Mouse (Mus musculus): ENCODE measurements around the gene Slc25a47.

The Slc25a47 gene

DNA sequence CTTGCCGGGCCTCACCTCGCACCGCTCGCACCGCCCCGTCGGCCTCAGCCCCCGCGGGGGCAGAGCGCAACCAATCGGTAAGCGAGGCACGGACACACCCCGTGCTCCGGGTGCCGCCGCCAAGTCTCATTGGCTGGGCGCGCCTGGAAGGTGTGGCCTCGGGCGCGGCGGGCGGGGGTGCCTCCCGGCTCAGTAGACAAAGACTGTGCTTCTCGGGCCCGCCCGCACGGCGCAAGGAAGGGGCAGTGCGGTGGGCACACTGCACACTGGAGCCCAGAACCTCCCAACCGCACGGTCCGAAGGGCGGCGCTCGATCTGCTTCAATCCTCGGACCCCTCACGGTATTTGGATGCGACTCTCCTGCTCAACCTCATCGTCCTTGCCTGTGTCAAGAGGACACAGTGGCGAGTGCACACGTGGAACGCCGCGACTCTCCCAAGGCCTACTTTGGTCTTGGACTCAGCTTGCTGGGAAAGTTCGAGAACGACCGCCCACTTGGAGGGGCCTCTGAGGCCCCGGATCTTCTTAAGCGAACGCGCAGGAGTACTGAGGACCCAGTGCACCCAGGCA is at the start of gene Slc25a47, which contains the start of gene Slc25a29:
Slc25a47 (plus strand) TSS at position 207 of the 570 bp plus-strand sequence.
Slc25a29 (minus strand) TSS at position 44 of the 570 bp plus-strand sequence.
- peak; percentile 93 to 95 for DNase-seq

DNA sequence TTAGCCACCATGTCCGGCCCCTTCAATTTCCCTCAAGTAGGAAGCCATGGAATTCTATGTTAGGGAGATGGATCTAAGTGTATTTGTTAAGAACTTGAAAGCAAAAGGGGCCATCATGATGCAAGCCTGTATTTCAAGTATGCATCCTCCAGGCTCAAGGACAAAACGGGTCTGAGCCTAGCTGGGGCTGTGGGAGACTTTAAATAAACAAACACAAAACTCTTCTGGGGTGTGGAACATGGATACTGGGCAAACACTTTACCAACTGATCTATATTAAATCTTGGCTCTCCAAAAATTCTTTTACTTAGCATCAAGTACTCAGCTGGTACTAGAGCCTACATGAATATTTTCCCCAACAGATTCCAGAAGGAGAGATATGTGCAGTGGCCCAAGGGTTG is 48.5 kb upstream of the Slc25a47 start:
- no peak for DNase-seq

DNA sequence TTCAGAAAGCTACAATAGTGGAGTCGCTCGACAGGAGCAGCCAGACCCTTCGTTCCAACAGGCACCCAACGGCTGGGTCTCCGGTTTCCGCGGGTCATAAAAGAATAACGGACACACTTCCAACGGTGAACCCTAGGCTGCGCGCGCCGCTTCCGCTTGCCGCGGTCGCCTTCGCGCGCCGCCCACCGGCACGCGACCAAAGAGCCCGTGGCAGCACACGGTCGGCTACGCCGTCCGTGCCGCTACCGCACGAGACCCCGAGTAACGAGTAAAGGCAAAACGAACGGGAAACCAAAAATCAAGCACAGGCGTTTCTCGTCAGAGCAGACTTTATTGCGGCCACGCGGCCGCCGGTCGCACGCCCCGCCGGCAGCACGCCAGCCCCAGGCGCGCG is 43.7 kb upstream of the Slc25a47 start:
- DNase-seq: peak; percentile 83 to 88

DNA sequence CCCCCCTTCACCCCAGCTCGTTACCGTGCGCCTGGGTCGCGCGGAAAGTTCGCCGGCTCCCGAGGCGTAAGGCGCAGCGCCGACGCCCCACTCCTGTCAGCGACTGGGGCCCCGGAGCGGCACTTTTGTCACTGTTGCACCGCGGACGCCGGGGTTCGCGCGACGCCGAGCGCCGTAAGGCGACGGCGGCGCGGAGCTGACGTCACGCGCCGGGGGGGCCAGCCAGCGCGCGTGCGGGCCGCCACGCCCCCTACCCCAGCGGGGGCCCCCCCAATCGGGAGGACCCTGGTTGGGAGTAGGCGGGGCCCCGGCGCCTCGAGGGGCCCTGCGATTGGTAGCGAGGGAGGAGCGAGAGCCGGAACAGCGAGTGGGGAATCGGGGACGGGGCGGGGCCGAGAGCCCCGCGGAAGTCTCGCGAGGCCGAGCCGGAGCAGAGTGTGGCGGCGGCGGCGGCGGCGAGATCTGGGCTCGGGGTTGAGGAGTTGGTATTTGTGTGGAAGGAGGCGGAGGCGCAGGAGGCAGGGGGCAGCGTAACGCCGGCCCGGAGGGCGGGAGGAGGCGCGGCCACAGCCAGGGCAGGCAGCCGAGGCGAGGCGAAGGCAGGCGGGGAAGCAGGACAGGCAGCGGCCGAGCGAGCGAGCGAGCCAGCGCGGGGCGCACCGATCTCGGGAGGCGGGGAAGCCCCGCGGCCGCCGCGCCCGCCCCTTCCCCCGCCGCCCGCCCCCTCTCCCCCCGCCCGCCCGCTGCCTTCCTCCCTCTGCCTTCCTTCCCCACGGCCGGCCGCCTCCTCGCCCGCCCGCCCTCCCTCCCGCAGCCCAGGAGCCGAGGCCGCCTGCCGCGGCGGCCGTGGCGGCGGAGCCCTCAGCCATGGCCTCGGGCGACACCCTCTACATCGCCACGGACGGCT is 43.0 kb upstream of the Slc25a47 start, which contains the start of gene Yy1:
Yy1 (plus strand) TSS at position 428 of the 907 bp plus-strand sequence.
- peak; percentile 98 to 100 for DNase-seq

DNA sequence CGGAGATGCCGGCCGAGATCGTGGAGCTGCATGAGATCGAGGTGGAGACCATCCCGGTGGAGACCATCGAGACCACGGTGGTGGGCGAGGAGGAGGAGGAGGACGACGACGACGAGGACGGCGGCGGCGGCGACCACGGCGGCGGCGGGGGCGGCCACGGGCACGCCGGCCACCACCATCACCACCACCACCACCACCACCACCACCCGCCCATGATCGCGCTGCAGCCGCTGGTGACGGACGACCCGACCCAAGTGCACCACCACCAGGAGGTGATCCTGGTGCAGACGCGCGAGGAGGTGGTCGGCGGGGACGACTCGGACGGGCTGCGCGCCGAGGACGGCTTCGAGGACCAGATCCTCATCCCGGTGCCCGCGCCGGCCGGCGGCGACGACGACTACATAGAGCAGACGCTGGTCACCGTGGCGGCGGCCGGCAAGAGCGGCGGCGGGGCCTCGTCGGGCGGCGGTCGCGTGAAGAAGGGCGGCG is 42.3 kb upstream of the Slc25a47 start:
- DNase-seq: peak; percentile 43 to 72

DNA sequence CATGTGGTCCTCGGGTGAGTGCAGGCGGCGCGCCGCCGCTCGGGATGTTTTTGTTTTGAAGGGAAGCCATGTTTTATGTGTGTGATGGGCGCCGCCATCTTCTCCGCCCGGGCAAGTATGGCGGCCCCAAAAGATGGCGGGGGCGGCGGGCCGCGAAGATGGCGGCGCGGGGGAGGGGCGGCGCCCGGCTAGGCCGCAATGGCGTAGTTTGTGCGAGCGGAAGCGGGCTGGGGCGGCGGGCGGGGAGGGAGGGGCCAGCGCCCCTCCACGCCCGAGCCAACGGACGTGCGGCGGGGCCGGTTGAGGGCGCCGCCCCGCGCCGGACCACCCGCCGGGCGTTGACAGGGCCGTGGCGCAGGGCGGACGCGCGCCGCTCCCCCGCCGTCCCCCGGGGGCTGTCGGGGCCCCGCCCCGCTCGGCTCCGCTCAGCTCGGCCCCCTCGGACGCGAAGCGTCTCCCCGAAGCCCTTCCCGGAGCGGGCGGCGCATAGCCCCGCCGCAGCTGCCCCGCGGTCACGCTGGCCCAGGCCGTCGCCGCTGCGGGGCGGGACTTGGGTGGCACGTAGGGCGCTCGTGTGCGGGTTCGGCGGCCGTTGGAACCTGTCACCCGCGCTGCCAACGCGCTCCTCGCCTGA is 41.7 kb upstream of the Slc25a47 start:
- peak; percentile 83 to 88 for DNase-seq

DNA sequence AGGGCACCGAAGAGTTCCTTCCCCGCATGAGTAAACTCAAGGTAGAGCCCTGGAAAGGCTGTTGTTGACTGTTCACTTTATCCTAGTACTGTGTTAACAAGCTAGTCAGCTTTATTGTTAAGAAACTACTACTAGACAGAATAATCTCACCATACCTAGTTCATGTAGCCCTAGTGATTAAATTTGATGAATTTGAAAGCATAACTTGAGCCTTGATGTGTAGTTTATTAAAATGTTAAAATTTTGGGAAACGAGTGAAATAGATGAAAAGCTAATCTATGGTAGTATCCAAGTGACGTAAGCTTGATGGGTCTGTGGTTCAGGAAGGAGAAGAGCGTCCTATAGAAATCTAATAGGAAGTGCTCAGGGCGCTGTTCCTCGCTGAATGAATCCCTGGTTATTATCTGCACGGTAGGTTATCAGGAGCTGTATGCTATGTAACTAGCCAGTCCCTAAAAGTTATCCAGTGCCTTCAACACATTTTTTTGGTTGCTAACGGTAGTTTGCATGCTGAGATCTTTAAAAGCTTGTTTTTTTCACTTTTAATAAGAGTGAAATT is 40.8 kb upstream of the Slc25a47 start:
- DNase-seq: no peak

DNA sequence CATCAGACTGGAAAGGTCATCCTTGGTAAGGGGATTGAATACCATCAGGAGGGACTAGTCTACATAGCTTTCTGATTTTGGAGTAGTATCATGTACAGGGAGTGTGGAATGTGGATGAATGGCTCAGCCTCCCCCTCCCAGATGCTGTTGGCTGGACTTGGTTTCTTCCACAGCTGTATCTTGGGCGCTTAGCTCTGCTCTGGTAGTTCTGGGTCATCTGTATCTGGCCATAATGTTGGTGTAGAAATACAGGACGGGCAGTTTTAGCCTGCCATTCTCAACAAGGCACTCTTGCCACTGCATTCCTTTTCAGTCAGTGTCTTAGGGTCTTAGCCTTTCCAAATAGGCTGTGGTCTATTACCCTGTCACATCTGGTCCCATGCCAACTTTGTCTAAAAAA is 34.2 kb upstream of the Slc25a47 start:
- no peak for DNase-seq

DNA sequence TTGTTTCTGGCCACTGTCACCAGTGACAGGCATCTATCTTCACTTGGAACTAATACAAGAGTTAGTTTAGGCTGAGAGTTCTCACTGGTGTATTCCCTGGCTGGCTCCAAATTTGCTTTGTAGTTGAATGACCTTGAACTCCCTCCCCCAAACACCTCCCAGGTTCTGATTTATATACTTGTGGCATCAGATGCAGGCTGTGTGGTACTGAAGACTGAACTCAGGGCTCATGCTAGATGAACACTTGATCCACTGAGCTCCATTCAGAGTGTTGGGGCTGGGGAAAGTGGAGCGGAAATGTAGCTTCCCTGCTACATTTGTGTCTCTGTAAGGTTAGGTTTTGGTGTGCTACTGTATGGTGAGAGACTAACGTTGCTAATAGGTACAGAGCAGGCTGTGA is 31.5 kb upstream of the Slc25a47 start:
- no peak for DNase-seq

DNA sequence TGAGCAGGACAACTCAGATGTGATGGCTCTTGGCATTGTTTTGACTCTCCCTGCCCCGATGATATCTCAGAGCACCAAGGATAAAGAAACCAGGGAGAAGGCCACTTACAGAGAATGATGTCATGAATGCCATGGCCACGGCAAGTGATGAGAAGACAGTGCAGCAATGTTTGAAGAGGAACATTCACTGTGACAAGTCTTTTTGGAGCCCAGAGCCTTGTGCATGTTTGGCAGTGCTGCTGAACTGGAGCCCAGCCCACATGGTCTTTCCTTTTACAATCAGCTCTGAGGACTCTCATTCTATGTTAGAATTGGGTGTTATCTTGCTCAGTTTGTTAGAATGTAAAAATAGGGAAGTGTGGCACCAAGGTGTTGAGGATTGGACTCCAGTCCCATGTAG is 27.4 kb upstream of the Slc25a47 start:
- DNase-seq: no peak

DNA sequence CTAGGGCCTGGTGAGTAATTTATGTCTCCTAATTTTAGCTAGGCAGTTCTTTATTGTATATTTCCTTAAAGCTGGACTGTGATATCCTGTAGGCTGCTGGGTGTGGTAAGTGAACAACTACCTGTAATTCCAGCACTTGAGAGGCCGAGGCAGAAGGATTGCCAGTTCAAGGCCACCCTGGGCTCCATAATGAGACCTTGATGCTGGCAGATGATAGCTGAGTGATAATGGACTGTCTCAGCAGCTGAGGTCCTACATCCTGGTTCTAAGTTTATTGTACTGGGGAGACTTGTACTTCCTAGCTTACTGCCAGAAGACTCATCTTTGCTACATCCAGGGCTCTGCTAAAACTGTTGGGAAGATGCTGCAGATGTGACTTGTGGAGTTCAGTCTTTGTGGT is 26.1 kb upstream of the Slc25a47 start:
- DNase-seq: no peak

DNA sequence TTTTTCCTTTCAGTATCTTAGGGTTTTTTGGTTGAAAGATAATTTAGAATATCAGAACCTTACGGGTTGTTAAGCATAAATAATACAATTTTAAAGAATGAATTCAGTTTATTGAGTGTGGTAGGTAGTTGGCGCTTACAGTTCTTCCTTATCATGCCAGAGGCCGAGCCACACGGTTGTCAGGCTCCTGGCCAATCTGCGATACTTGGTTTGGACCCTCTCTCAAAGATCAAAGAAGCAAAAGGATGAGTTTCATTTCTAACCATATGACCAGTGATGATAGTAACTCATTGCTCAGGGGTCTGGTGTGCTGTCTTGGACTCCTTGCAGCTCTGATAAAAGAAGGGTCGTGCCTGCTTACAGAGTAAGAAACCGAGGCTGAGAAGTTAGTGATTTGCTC is 25.5 kb upstream of the Slc25a47 start:
- no peak for DNase-seq

DNA sequence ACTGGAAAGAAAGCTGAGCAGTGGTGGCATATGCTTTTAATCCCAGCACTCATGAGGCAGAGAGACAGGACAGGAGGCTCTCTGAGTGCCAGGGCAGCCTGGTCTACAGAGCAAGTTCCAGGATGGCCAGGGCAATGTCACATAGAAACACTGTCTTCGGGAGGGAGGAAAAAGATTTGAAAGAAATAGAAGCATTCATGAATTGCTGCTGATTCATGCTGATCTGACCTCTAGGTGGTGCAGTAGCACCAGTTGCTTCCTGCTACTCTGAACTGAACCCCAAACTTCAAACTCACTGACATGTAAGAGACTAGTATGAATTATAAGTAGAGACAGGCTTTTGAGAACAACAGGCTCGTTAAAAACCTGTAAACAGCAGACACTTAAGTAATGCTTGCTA is 24.7 kb upstream of the Slc25a47 start:
- DNase-seq: peak in 1 of 2 experiments; percentile 27

DNA sequence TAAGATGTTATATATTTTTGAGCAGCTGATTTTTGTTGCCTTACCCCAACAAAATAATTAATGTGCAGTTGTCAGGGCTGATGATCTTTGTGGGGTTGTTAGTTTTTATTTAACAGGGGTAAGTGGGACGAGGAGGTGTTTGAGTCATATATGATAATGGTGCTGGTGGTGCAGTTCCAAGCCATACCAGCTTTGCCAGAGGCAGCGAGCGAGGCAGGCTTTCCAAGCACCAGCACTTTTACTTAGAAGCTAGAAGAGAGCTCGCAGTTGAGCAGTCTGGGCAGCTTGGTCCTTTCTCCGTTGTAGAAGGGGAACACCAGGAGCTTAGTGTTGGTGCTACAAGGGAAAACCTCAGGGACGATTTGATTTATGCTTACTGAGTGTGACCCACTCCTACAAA is 23.4 kb upstream of the Slc25a47 start:
- DNase-seq: no peak

DNA sequence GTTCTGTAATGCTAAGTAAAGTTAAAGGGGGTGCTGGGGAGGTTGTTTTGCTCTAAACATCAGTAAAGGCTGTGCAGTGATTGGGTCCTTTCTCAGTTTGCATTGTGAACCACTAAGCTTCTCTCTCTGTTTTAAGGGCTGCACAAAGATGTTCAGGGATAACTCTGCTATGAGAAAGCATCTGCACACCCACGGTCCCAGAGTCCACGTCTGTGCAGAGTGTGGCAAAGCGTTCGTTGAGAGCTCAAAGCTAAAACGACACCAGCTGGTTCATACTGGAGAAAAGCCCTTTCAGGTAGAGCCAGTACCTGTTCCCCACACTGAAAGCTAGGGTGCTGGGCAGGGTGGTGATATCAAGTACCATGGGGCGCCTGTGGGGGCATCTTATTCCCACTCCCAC is 21.4 kb upstream of the Slc25a47 start:
- no peak for DNase-seq

DNA sequence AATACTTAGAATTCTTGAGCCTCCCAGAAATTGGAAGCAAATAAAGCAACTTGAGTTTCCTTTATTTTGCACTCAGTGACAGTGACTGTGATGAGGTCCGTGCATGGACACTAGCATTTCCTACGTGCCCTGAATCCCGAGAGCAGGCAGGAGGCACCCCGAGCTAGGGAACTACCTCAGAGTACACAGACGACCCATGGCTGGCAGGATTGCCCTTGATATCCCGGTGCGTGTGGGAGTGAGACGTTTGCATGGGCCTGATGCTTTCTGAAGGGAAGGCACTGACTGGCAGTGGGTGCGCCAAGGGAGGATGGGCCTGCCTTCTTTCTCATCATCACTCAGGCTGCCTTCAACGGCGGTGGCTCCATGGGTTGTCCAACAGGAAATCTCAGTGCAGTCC is 19.3 kb upstream of the Slc25a47 start:
- DNase-seq: no peak

DNA sequence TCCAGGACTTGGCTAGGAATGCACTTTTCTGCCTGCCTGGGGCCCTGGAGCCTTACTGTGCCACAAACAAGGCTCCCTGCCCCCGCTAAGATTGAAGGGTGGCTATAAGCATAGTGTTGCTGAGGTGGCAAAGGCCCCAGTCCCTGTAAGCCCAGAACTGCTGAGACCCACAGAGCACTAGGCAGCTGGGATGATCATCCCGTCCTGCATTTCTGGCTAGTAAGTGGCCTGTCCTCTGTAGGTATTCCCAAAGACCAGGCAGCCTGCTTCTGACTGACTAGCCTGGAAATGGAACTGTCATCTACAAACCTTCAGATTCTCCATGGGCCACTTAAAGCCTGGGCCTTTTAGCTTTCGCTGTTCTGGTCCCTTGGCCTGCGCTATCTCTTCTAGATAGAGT is 15.4 kb upstream of the Slc25a47 start:
- DNase-seq: no peak

DNA sequence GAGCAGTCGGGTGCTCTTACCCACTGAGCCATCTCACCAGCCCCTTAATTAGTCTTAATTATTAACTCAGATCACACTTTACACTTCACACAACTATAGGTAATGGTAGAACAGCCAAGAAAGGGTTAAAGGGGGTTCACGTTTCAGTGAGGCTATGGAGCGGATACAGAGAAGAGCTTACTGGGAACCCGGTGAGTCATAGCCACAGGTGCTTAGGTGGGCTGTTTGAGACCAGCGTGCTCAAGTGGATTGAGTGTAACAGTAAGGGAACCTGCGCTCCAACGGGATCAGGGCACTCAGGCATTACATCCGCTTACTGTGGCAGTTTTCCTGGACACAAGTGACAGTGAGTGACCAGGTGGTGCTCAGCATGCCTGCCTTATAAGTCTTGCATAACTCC is 12.8 kb upstream of the Slc25a47 start:
- DNase-seq: no peak

DNA sequence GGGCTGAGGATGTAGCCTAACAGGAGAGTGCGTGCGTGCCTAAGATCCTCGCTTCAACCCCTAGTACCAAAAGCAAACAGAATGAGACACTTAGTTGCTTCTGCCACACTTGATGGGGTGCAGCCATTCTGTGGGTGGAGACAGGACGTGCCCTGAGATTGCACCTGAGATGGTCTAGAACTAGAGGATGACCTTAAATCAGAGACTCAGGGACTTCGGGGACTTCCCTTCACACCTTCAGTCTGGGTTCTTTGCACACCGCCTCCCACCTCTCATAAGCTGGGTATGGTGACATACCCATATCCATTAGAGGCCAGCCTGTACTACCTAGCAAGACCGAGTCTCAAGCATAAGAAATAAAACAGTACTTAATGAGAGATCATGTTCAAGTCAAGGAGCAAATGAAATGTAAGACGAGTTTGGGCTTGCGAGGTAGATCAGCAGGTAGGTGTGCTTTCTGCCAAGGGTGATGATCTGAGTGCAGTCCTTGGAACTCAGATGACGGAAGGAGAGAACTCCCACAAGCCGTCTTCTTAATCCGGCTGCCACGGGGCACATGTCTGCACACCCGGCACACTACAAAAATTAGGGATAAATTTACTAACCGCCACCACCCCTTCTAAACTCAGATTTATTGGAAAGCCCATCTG is 11.5 kb upstream of the Slc25a47 start:
- DNase-seq: no peak

DNA sequence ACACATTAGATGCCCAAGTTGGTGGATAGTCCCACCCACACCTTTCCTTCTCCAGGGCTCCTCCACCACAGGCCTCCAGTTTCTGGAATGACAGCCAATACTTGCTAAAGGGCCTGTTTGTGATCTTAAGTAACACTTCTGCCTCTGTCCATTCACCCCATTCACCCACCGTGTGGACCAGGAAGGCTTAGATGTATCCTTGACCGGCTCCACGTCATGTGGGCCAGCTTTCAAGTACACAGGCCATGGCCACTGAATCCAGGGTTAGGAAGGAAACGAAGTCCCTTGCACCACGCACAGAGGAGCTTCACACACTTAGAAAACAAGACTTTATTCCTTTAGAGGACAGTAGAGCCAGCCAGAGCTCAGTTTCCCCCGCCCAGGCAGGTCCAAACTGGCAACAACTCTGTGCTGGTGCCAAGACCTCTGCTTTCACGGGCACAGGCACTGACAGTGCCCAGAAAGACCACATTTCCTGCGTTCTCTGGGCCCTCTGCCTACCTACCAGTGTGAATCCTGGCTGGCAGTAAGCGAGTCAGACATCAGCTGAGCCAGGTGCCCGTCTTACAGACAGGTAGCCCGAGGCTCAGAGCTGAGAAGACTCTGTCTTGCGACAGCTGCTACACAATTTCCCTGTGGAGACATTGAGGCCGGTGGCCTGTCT is 10.2 kb upstream of the Slc25a47 start:
- no peak for DNase-seq

DNA sequence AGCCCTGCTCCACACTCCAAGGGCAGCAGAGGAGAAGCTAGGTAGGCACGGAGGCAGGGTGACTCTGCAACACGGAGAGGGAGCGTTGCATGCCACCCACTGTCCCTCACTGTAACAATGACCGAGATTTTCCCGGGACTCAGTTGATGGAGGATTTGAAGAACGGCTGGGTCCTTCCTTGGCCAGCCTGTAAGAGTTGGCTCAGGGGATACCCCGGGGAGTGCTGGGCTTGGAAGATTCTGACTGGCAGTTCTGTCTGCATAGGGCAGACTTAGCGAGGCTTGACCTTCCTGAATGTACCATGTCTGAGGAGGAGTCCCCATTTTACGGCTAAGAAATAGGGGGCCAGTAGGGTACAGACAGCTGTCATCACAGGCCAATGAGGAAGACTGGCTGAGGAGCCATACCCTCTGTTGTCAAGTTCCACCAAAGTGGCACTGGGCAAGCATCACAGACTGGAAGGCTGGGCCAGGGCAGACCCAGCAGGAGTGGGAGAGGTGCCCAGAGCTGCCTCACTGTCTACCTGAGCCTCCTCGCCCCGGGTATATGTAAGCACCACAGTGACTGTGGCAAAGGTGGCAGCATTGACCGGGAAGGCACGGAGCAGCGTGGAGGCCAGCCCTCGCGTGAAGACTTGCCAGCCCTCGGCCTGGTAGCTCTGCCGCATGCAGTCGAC is 9.4 kb upstream of the Slc25a47 start:
- no peak for DNase-seq

Measured in thymus, postnatal 36 days (tissue).